Mouse (Mus musculus) hindbrain, embryonic 14.5 days (tissue): ENCODE results near the gene Styxl1. TPM values are rescaled to one million over a fixed set of nuclear protein-coding genes. Genes with fewer than 3 reads are reported as not detected.
A peak's percentile ranks its signal among the peaks of the same experiment; 100 is the strongest.

ENCODE experiments used
- ATAC-seq: fragments of 200-750 bp; cut with Nextera tagmentation; 2 replicates; pipeline ENCODE4 v1.8.0; 2017; ENCODE audit warnings: moderate number of reproducible peaks, mild to moderate bottlenecking, moderate TSS enrichment, moderate library complexity; ENCODE audit not compliant: low FRiP score
- DNase-seq: peaks from one replicate; pipeline ENCODE4 v3.0.0-alpha.2; 2015; ENCODE audit warnings: low spot score
- H3K27ac ChIP-seq: fragments of 300-500 bp; sonication (generic); 2 replicates; pipeline ENCODE4 v1.5.1; 2014; ENCODE audit warnings: mild to moderate bottlenecking, moderate library complexity
- H3K27me3 ChIP-seq: fragments of 300-500 bp; sonication (generic); 2 replicates; pipeline ENCODE4 v1.6.1; 2014; ENCODE audit warnings: mild to moderate bottlenecking, low read length, mixed read lengths; ENCODE audit not compliant: control insufficient read depth, insufficient read depth
- H3K36me3 ChIP-seq: fragments of 300-500 bp; sonication (generic); replicated peaks from 2 replicates; pipeline ENCODE4 v1.6.1; 2014; ENCODE audit not compliant: control insufficient read depth, insufficient read depth
- H3K4me1 ChIP-seq: fragments of 300-500 bp; sonication (generic); replicated peaks from 2 replicates; pipeline ENCODE4 v1.6.1; 2014; ENCODE audit warnings: antibody characterized with exemption, low read length, mixed read lengths; ENCODE audit not compliant: control insufficient read depth, insufficient read depth
- H3K4me2 ChIP-seq: fragments of 300-500 bp; sonication (generic); replicated peaks from 2 replicates; pipeline ENCODE4 v1.6.1; 2014; ENCODE audit warnings: mild to moderate bottlenecking, moderate library complexity
- H3K4me3 ChIP-seq: fragments of 300-500 bp; sonication (generic); replicated peaks from 2 replicates; pipeline ENCODE4 v1.5.1; 2014; ENCODE audit warnings: mild to moderate bottlenecking, low read length
- H3K9ac ChIP-seq: fragments of 300-500 bp; sonication (generic); 2 replicates; pipeline ENCODE4 v1.6.1; 2014
- H3K9me3 ChIP-seq: fragments of 300-500 bp; sonication (generic); 2 replicates; pipeline ENCODE4 v1.6.1; 2016; ENCODE audit warnings: low read length; ENCODE audit not compliant: control insufficient read depth
- WGBS: fragments of 180-500 bp; shearing (Covaris S2); extraction: QIAGEN DNeasy Blood & Tissue Kit; methylation state at CpG from one replicate; pipeline ENCODE4 v1.1.7; 2014; 5-methylcytosine and 5-hydroxymethylcytosine counted together
- polyA plus RNA-seq: library from polyadenylated mRNA; unstranded; fragments of >200 nt; fragmentation: Nextera tagmentation; extraction: Ambion mirVana; gene quantifications from 2 replicates; pipeline ENCODE4 v1.2.1, GENCODE M21; 2014

Gene Styxl1
- polyA plus RNA-seq, 1 experiment from 2014 or later: 0.25 TPM

DNA sequence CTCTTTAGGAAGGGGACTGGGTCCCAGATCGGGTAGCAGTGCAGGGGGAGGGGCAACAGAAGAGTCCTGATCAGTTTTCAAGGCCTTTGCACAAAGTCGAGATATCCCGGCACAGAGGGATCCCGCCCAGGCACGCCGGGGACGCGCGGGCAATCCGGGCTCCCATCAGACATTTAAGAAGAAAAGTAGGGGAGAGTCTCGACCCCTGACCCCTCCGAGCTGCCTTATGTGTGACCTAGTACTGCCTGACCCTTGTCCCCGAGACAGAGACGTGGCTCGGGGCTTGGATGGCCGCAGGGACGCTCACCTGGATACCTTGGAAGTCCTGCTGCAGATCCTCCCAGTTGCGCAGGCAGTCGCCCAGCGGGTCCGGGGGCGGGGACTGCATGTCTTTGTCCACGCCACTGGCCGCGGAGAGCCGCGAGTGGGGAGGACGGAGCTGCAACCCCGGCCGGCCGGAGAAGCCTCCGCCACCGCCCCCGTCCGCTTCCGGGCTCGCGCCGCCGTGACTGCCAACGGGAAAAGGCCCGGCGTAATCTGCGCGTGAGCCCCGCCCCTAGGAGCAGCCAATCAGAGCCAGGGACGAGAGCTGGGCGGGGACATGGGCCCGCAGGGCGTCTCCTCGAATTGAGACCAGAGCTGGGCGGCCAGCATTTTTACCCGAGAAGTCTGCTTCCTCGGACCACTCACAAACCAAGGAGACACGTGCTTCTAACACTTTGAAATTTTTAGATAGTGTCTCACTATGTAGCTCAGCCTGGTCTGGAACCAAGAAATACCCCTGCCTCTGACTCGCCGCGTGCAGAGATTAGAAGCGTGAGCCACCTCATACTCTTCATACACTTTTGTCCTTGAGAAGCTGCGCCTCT lies 34.2 kb downstream of the Styxl1 start, which contains the start of gene Tmem120a:
Gene Tmem120a, minus strand, starts transcription at position 708 of the 869 bp plus-strand sequence.
- Histone ChIP-seq H3K27ac (peak within 1 kb of the TSS; percentile 69), H3K36me3 (peaks cover 22% of the 10 kb centered on the region), H3K9me3 (0 out of 2 replicates have a peak, but pooled peaks cover 5% of the 10 kb centered on the region), H3K9ac (peak within 1 kb of the TSS; percentile 90), H3K27me3 (no peaks in the 10 kb centered on the region), H3K4me2 (peak within 1 kb of the TSS; percentile 88), H3K4me1 (peaks cover 15% of the 10 kb centered on the region), H3K4me3 (peak within 1 kb of the TSS; percentile 92)
- ATAC-seq (peak; percentile 93), DNase-seq (peak; percentile 90)
- under 1% methylated on average over 60 of the region's 60 CpGs for WGBS

DNA sequence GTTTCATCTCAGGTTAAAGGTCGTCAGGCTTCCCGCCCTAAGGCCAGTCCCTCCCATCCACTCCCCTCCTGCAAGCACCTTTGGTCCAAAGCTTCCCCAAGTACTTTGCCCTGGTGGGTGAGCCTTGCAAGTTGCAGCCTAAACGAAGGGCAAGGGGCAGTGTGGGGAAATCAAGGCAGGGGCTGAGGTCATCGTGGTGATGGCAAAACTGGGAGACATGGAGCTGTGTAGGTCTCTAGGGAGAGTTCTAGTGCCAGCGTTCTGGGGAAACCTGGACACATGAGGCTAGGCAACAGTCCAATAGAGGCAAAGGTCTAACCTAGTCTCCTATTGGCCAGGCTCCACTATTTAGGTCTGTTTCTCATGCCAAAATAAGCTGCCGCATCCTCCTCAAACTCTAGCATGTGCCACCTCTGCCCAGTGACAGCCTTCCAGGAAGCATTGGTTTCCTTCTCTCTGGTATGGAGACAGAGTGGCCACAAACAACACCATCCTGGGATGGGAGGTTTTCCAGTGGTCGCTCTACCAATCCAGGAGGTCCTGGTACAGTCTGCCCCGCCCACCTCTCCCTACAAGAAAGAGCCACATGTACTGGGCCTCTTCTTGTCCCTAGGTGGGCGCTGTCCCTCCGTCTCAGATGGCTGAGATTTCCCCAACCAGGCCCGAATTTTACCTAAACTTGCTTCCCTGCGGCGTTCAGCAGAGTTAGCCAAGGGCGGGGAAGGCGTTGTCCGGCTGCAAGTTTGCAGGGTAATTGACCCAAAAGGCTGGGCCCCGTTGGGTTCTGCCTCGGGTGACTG lies 35.0 kb downstream of the Styxl1 start:
- H3K9me3 ChIP-seq: 0 out of 2 replicates have a peak, but pooled peaks cover 5% of the 10 kb centered on the region
- peaks cover 15% of the 10 kb centered on the region for H3K4me1 ChIP-seq
- WGBS: 22% methylated on average over 18 of the region's 18 CpGs
- ATAC-seq (peak; percentile 63), DNase-seq (peak; percentile 48)
- H3K9ac ChIP-seq: peak overlapping the region; percentile 90
- H3K27ac ChIP-seq: no peak overlapping the region
- H3K36me3 ChIP-seq: peaks cover 29% of the 10 kb centered on the region
- peak overlapping the region; percentile 88 for H3K4me2 ChIP-seq
- peak overlapping the region; percentile 92 for H3K4me3 ChIP-seq
- H3K27me3 ChIP-seq: no peaks in the 10 kb centered on the region

DNA sequence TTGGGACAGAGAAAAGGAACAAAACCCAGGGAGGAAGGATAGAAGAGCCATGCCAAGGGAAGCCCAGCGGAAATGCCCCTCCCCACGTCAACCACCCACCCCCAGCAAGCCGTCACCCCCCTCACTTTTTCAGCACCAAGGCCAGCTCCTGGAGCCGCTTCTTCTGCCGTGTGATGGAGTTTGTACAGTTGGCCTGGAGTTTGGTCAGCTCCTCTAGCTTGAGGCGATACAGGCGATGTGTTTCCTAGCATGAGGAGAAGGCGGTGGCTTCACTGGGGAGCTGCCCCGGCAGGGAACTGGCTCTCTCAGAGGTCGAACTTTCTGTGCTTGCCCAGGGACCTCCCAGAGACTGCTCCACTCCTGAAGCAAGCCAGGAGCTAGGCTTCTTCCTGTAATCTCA lies 36.0 kb downstream of the Styxl1 start:
- Histone ChIP-seq H3K9me3 (no peaks in the 10 kb centered on the region), H3K27ac (no peak overlapping the region), H3K4me1 (peaks cover 15% of the 10 kb centered on the region), H3K4me2 (no peak overlapping the region), H3K4me3 (no peak overlapping the region), H3K27me3 (no peaks in the 10 kb centered on the region), H3K36me3 (peaks cover 38% of the 10 kb centered on the region), H3K9ac (no peak overlapping the region)
- DNase-seq (no peak), ATAC-seq (no peak)
- WGBS: 71% methylated on average over 10 of the region's 10 CpGs

- DNase-seq (no peak), ATAC-seq (no peak)
- Histone ChIP-seq H3K9me3 (no peaks in the 10 kb centered on the region), H3K27ac (no peak overlapping the region), H3K36me3 (peaks cover 77% of the 10 kb centered on the region), H3K4me1 (peaks cover 7% of the 10 kb centered on the region), H3K4me2 (no peak overlapping the region), H3K27me3 (no peaks in the 10 kb centered on the region), H3K9ac (no peak overlapping the region), H3K4me3 (no peak overlapping the region)
- 34% methylated on average over 6 of the region's 6 CpGs for WGBS
These were observed 39.9 kb downstream of the Styxl1 start for GRCm38 (mm10) chr5:135738266-135738665.

- Histone ChIP-seq H3K27me3 (no peaks in the 10 kb centered on the region), H3K9me3 (no peaks in the 10 kb centered on the region), H3K27ac (no peak overlapping the region), H3K36me3 (peaks cover 88% of the 10 kb centered on the region), H3K4me1 (no peaks in the 10 kb centered on the region), H3K4me2 (no peak overlapping the region), H3K9ac (no peak overlapping the region), H3K4me3 (no peak overlapping the region)
- WGBS: 85% methylated on average over 7 of the region's 7 CpGs
- no peak for DNase-seq
- ATAC-seq: no peak
These were observed 41.0 kb downstream of the Styxl1 start for GRCm38 (mm10) chr5:135737154-135737553.

DNA sequence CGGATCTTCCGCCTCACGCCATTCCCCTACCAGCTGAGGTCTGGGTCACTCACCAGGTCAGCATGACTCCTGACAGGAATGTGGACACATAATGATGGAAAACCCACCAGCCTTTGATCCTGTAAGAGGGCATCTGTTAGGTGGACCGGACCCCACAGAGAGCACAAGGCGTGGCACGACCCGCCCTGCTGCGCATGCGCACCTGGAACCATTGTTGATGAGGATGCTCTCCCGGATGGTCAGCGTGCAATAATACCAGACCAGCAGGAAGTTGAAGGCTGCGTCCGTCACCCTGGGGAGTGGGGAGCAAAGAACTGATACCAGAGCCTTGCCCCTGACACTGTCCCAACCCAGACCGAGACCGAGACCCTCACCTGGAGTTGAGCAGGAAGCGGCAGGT lies 41.6 kb downstream of the Styxl1 start:
- Histone ChIP-seq H3K36me3 (peaks cover 92% of the 10 kb centered on the region), H3K27ac (no peak overlapping the region), H3K4me1 (no peaks in the 10 kb centered on the region), H3K27me3 (no peaks in the 10 kb centered on the region), H3K4me2 (no peak overlapping the region), H3K9me3 (no peaks in the 10 kb centered on the region), H3K4me3 (no peak overlapping the region), H3K9ac (no peak overlapping the region)
- WGBS: 95% methylated on average over 16 of the region's 16 CpGs
- ATAC-seq: no peak
- no peak for DNase-seq

DNA sequence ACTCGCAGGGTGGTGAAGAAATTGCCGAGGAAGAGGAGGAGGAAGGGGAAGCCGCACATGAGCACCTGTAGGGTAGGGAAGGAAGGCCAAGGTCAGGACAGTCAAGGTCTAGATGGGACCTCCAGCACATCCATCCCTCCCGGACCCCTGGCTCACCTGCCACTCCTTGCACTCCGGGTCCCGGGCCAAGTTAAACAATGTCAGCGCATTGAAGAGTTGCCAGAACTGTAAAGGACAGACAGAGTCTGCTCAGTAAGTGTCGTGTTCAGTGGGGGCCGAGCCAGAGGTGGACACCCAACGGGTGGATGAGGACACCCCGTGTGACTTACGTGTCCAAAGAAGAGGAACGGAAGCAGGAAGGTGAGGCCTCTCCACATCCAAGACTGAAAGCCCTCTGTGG lies 42.4 kb downstream of the Styxl1 start:
- peaks cover 92% of the 10 kb centered on the region for H3K36me3 ChIP-seq
- ATAC-seq (no peak), DNase-seq (no peak)
- H3K4me1 ChIP-seq: no peaks in the 10 kb centered on the region
- WGBS: 90% methylated on average over 13 of the region's 13 CpGs
- no peak overlapping the region for H3K4me2 ChIP-seq
- no peak overlapping the region for H3K4me3 ChIP-seq
- no peak overlapping the region for H3K27ac ChIP-seq
- H3K9ac ChIP-seq: no peak overlapping the region
- H3K9me3 ChIP-seq: no peaks in the 10 kb centered on the region
- H3K27me3 ChIP-seq: no peaks in the 10 kb centered on the region

GRCm38 (mm10) chr5:135734057-135734680 lies 44.0 kb downstream of the Styxl1 start:
- DNase-seq (no peak), ATAC-seq (peak; percentile 22; the same call in 1 of the 2 replicates)
- Histone ChIP-seq H3K4me1 (no peaks in the 10 kb centered on the region), H3K27me3 (no peaks in the 10 kb centered on the region), H3K4me3 (no peak overlapping the region), H3K27ac (no peak overlapping the region), H3K9me3 (no peaks in the 10 kb centered on the region), H3K9ac (no peak overlapping the region), H3K4me2 (no peak overlapping the region), H3K36me3 (peaks cover 96% of the 10 kb centered on the region)
- WGBS: 92% methylated on average over 42 of the region's 42 CpGs

GRCm38 (mm10) chr5:135733071-135733470 lies 45.1 kb downstream of the Styxl1 start:
- Histone ChIP-seq H3K9me3 (no peaks in the 10 kb centered on the region), H3K4me3 (no peak overlapping the region), H3K27ac (no peak overlapping the region), H3K27me3 (no peaks in the 10 kb centered on the region), H3K36me3 (peaks cover 99% of the 10 kb centered on the region), H3K4me1 (no peaks in the 10 kb centered on the region), H3K9ac (no peak overlapping the region), H3K4me2 (no peak overlapping the region)
- DNase-seq: no peak
- no peak for ATAC-seq
- 95% methylated on average over 4 of the region's 4 CpGs for WGBS
